Mouse (Mus musculus): Measurements from ENCODE around the gene Mief1. TPM values are rescaled to one million over a fixed set of nuclear protein-coding genes. Genes with fewer than 3 reads are reported as not detected.

Mief1 gene
- polyA plus RNA-seq, 1 experiment from 2014 or later = 42.1 TPM

DNA sequence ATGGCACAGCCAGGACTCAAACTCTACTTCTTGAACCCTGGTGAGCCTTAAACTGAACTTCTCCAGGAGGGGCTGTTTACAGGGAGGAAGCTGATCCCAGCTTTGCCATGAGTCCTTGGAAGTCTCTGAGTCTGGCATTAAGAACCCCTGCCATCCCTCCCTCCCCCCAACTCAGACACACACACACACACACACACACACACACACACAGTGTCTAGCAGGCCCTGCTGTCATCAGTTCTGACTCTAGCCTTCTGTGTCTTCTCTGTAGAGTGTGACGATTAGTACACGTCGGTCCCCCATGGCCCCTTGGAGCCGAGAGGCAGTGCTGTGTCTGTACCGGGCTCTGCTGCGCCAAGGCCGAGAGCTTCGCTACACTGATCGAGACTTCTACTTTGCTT, 1.7 kb downstream of the Mief1 start, which contains the start of gene AC140267.1:
TSS of gene AC140267.1 (plus strand) at position 301 of the 400 bp plus-strand sequence.
- 97% methylated on average over 9 of the region's 9 CpGs for WGBS
- peak within 1 kb of the TSS; percentile 86 for H3K4me2 ChIP-seq (replicated peaks)
- H3K27me3 ChIP-seq (replicated peaks) = no peaks in the 10 kb centered on the region
- H3K4me3 ChIP-seq = peak within 1 kb of the TSS; percentile 94
- peak within 1 kb of the TSS; percentile 86 for H3K9ac ChIP-seq
- ATAC-seq (ENCODE audit: low FRiP score, low read depth) = no peak
- H3K4me1 ChIP-seq = peaks cover 11% of the 10 kb centered on the region
- peaks cover 39% of the 10 kb centered on the region for H3K36me3 ChIP-seq
- H3K9me3 ChIP-seq = no peaks in the 10 kb centered on the region
- no peak within 1 kb of the TSS for H3K27ac ChIP-seq

DNA sequence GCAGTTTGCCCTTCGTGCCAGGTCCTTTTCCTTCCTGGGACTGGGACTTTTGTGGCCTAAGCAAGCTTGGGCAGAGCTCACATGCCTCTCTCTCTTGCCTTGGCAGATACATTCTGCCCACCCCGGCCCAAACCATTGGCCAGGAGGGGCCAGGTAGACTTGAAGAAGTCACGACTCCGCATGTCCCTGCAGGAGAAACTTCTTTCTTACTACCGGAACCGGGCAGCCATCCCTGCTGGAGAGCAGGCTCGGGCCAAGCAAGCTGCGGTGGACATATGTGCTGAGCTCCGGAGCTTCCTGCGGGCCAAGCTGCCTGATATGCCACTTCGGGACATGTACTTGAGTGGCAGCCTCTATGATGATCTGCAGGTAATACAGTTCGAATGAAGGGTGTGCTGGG, 14.3 kb downstream of the Mief1 start:
- Histone ChIP-seq H3K27me3 (replicated peaks) (no peaks in the 10 kb centered on the region), H3K4me2 (replicated peaks) (no peak overlapping the region), H3K4me3 (no peak overlapping the region), H3K9ac (no peak overlapping the region), H3K27ac (no peak overlapping the region), H3K4me1 (no peaks in the 10 kb centered on the region), H3K9me3 (no peaks in the 10 kb centered on the region), H3K36me3 (peaks cover 72% of the 10 kb centered on the region)
- ATAC-seq (ENCODE audit: low FRiP score, low read depth) = no peak
- 95% methylated on average over 12 of the region's 12 CpGs for WGBS

DNA sequence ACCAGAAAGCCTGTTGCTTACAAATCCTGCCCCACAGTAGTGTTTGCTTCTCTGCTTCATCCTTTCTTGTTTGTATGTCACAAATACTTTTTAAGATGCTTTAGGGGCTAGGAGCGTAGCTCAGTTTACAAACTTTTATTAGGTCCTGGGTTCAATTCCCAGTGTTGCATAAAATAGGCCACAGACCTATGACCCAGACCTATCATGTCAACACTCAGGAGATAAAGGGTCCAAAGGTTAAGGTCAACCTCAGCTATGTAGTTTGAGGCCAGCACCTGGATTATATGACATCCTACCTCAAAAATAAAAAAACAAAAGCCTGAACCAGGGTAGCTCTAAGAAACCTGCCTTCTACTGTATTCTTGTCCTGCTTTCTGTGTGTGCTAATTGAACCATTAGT, 14.8 kb downstream of the Mief1 start:
- no peak overlapping the region for H3K27ac ChIP-seq
- H3K4me1 ChIP-seq = peaks cover 2% of the 10 kb centered on the region; the same call in 1 of the 2 replicates
- no peak overlapping the region for H3K9ac ChIP-seq
- no peak overlapping the region for H3K4me3 ChIP-seq
- no peak for ATAC-seq (ENCODE audit: low FRiP score, low read depth)
- H3K4me2 ChIP-seq (replicated peaks) = no peak overlapping the region
- no peaks in the 10 kb centered on the region for H3K27me3 ChIP-seq (replicated peaks)
- 97% methylated on average over 1 of the region's 1 CpGs for WGBS
- no peaks in the 10 kb centered on the region for H3K9me3 ChIP-seq
- H3K36me3 ChIP-seq = peaks cover 68% of the 10 kb centered on the region

DNA sequence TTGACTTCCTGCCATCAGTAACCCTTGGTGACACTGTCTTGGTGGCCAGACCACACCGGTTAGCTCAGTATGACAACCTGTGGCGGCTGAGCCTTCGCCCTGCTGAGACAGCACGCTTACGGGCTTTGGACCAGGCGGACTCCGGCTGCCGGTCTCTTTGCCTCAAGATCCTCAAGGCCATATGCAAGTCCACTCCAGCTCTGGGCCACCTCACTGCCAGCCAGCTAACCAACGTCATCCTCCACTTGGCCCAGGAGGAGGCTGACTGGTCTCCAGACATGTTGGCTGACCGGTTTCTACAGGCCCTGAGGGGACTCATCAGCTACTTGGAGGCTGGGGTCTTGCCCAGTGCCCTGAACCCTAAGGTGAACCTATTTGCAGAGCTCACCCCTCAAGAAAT, 15.9 kb downstream of the Mief1 start:
- Histone ChIP-seq H3K27ac (no peak overlapping the region), H3K9ac (no peak overlapping the region), H3K4me2 (replicated peaks) (no peak overlapping the region), H3K4me1 (peaks cover 11% of the 10 kb centered on the region; the same call in 1 of the 2 replicates), H3K4me3 (no peak overlapping the region), H3K36me3 (peaks cover 59% of the 10 kb centered on the region), H3K9me3 (no peaks in the 10 kb centered on the region), H3K27me3 (replicated peaks) (no peaks in the 10 kb centered on the region)
- ATAC-seq (ENCODE audit: low FRiP score, low read depth) = no peak
- WGBS = 95% methylated on average over 10 of the region's 10 CpGs

DNA sequence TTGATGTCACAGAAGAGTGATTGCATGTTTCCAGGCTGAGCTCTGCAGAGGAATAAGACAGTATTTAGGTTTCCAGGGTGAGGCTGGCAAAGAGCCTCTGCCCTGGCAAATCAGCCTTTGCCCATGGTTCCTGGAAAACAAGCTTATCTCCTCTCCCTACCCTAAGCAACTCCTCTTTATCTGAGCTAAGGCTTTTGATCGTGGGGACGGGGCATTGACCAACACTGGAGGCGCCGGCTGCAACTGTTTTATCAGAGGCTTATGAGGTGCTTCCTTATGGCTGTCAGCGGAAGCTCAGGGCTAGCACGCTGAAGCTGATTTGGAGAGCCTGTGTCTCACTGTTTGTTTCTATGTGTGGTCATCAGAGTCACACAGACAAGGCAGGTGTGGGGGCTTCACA, 16.8 kb downstream of the Mief1 start:
- 92% methylated on average over 6 of the region's 6 CpGs for WGBS
- Histone ChIP-seq H3K4me1 (peaks cover 11% of the 10 kb centered on the region; the same call in 1 of the 2 replicates), H3K27ac (no peak overlapping the region), H3K27me3 (replicated peaks) (no peaks in the 10 kb centered on the region), H3K4me2 (replicated peaks) (no peak overlapping the region), H3K9ac (no peak overlapping the region), H3K36me3 (peaks cover 54% of the 10 kb centered on the region), H3K4me3 (no peak overlapping the region), H3K9me3 (no peaks in the 10 kb centered on the region)
- no peak for ATAC-seq (ENCODE audit: low FRiP score, low read depth)

DNA sequence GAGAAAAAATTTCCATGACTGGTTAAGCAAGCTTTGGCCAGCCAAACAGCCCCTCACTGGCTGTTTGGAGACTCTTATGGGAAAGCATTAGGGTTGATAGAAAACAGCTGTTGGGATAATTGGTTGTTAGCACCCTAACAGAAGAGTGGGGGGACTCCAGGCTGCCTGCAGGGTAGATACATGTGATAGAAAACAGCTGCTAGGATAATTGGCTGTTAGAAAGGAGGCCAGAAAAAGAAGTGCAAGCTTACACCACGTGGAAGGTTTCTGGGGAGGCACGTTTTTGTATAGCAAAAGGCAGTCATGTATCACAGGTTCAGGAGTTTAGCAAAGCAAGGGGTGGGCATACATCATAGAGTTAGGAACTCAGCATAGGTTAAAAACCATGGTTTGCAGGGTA, 19.7 kb downstream of the Mief1 start:
- no peak overlapping the region for H3K4me3 ChIP-seq
- peaks cover 50% of the 10 kb centered on the region for H3K36me3 ChIP-seq
- H3K4me2 ChIP-seq (replicated peaks) = peak overlapping the region; percentile 98; the same call in 1 of the 2 replicates
- no peak overlapping the region for H3K27ac ChIP-seq
- peaks cover 33% of the 10 kb centered on the region for H3K4me1 ChIP-seq
- no peaks in the 10 kb centered on the region for H3K9me3 ChIP-seq
- H3K9ac ChIP-seq = no peak overlapping the region
- 49% methylated on average over 2 of the region's 2 CpGs for WGBS
- H3K27me3 ChIP-seq (replicated peaks) = no peaks in the 10 kb centered on the region
- no peak for ATAC-seq (ENCODE audit: low FRiP score, low read depth)

DNA sequence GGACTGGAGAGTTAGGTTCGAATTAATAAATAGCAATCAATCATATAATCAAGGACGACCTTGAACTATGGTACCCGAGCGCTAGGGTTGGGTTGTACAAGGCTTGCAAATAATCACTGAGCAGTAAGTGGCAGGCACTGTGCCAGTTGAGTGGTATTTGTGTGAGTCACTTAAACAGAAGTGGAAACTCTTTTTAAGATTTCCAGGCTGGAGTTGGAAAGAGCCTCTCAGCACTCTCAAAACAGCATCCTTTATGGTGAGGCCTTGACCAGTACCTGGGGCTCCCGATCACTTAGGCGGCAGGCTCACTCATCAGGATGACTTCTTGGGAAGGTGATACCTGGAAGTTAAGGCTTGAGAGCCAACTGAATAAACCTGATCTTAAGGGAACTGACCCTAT, 20.4 kb downstream of the Mief1 start:
- peaks cover 50% of the 10 kb centered on the region for H3K36me3 ChIP-seq
- peak overlapping the region; percentile 74 for H3K9ac ChIP-seq
- H3K27me3 ChIP-seq (replicated peaks) = no peaks in the 10 kb centered on the region
- no peak for ATAC-seq (ENCODE audit: low FRiP score, low read depth)
- peak overlapping the region; percentile 95 for H3K27ac ChIP-seq
- H3K4me3 ChIP-seq = peak overlapping the region; percentile 100
- H3K4me1 ChIP-seq = peaks cover 33% of the 10 kb centered on the region
- no peaks in the 10 kb centered on the region for H3K9me3 ChIP-seq
- WGBS = 56% methylated on average over 6 of the region's 6 CpGs
- peak overlapping the region; percentile 98 for H3K4me2 ChIP-seq (replicated peaks)

DNA sequence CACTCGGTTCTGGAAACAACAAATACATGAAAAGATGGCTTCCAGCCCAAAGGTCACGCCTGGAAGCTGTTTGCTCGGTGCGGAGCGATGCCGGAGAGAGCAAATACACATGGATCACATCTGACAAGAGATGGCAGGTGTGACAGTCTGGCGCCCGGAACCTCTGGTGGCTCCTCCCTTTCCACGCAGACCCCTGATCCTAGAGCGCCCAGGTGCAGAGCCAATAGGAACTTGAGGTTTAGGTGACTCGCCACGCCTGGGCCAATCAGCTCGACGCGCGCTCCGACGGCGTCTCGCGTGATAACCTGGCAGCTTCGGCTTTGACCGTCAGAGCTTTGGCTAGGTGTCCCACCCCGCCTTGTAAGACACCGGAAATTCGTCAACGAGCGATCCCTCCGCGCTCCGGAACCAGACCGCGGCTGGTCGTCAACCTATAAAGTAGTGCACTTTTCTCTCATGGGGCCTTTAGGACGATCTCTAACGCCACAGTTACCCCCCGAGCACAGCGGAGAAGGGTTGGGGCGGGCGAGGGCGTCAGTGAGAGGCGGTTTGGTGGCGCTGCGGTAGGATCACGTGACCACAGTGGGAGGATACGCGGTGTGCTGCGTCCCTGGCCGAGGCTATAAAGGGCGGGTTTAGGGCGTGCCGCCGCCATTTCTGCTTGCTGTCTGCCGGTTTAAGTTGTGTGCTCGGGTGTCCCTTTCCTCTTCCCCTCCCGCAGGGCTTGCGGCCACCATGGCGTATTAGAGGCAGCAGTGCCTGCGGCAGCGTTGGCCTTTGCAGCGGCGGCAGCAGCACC, 21.2 kb downstream of the Mief1 start, which contains the start of gene Atf4:
TSS of gene Atf4 (plus strand) at position 338 of the 799 bp plus-strand sequence.
- Histone ChIP-seq H3K9ac (peak within 1 kb of the TSS; percentile 100), H3K9me3 (no peaks in the 10 kb centered on the region), H3K4me2 (replicated peaks) (peak within 1 kb of the TSS; percentile 98), H3K4me3 (peak within 1 kb of the TSS; percentile 100), H3K27ac (peak within 1 kb of the TSS; percentile 95), H3K27me3 (replicated peaks) (no peaks in the 10 kb centered on the region), H3K4me1 (peaks cover 33% of the 10 kb centered on the region), H3K36me3 (peaks cover 48% of the 10 kb centered on the region)
- ATAC-seq (ENCODE audit: low FRiP score, low read depth) = peak; percentile 96
- WGBS = under 1% methylated on average over 62 of the region's 62 CpGs

DNA sequence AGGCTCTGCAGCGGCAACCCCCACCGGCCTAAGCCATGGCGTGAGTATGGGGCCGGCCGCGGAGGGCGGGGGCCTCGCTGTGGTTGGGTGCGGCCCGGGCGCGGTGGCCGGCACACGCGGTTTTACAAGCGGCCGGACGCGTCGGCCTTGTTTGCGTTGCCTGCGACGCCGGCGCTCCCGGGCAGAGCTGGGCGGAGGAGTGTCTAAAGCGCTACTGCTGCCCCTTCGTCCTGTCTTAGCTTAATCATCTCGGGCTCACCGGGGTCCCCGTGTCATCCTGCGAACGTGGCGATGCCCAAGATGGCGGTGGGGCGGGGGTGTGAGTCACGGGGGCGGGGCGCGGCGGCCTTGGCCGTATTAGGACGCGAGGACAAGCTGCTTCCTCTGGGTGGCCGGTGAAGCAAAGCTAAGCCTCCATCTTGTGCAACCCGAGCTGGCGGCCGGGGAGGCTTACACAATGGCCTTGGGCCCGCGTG, 21.9 kb downstream of the Mief1 start:
- Histone ChIP-seq H3K4me1 (peaks cover 33% of the 10 kb centered on the region), H3K9me3 (no peaks in the 10 kb centered on the region), H3K27ac (peak overlapping the region; percentile 95), H3K4me2 (replicated peaks) (peak overlapping the region; percentile 98), H3K27me3 (replicated peaks) (no peaks in the 10 kb centered on the region), H3K36me3 (peaks cover 48% of the 10 kb centered on the region), H3K9ac (peak overlapping the region; percentile 100), H3K4me3 (peak overlapping the region; percentile 100)
- peak; percentile 41 for ATAC-seq (ENCODE audit: low FRiP score, low read depth)
- under 1% methylated on average over 51 of the region's 51 CpGs for WGBS

DNA sequence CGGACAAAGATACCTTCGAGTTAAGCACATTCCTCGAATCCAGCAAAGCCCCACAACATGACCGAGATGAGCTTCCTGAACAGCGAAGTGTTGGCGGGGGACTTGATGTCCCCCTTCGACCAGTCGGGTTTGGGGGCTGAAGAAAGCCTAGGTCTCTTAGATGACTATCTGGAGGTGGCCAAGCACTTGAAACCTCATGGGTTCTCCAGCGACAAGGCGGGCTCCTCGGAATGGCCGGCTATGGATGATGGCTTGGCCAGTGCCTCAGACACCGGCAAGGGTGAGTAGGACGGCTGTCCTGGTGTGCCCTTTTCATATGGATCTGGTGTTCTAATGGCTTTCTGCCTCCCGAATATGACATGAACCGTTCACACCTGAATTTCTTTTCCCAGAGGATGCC, 22.4 kb downstream of the Mief1 start:
- Histone ChIP-seq H3K4me3 (peak overlapping the region; percentile 100), H3K9me3 (no peaks in the 10 kb centered on the region), H3K27me3 (replicated peaks) (no peaks in the 10 kb centered on the region), H3K4me1 (peaks cover 33% of the 10 kb centered on the region), H3K9ac (peak overlapping the region; percentile 100), H3K27ac (peak overlapping the region; percentile 95; the same call in 1 of the 2 replicates), H3K4me2 (replicated peaks) (peak overlapping the region; percentile 98), H3K36me3 (peaks cover 43% of the 10 kb centered on the region)
- no peak for ATAC-seq (ENCODE audit: low FRiP score, low read depth)
- WGBS = 15% methylated on average over 16 of the region's 16 CpGs

DNA sequence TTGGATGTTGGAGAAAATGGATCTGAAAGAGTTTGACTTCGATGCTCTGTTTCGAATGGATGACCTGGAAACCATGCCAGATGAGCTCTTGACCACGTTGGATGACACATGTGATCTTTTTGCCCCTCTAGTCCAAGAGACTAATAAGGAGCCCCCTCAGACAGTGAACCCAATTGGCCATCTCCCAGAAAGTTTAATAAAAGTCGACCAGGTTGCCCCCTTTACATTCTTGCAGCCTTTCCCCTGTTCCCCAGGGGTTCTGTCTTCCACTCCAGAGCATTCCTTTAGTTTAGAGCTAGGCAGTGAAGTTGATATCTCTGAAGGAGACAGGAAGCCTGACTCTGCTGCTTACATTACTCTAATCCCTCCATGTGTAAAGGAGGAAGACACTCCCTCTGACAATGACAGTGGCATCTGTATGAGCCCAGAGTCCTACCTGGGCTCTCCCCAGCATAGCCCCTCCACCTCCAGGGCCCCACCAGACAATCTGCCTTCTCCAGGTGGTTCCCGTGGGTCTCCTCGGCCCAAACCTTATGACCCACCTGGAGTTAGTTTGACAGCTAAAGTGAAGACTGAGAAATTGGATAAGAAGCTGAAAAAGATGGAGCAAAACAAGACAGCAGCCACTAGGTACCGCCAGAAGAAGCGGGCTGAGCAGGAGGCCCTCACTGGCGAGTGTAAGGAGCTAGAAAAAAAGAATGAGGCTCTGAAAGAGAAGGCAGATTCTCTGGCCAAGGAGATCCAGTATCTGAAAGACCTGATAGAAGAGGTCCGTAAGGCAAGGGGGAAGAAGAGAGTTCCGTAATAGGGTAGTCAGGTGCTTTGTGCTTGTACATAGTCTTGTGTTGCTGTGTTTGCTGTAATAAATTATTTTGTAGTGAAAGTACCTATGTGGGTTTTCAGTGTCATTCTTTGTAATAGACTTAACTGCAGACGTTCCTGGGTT, 23.1 kb downstream of the Mief1 start:
- no peaks in the 10 kb centered on the region for H3K27me3 ChIP-seq (replicated peaks)
- 69% methylated on average over 12 of the region's 12 CpGs for WGBS

More for the DNA sequence above, 23.1 kb downstream of the Mief1 start:
- no peaks in the 10 kb centered on the region for H3K9me3 ChIP-seq
- peak overlapping the region; percentile 95 for H3K27ac ChIP-seq
- peak overlapping the region; percentile 100 for H3K4me3 ChIP-seq
- H3K4me1 ChIP-seq = peaks cover 33% of the 10 kb centered on the region
- ATAC-seq (ENCODE audit: low FRiP score, low read depth) = no peak
- H3K4me2 ChIP-seq (replicated peaks) = peak overlapping the region; percentile 98
- peak overlapping the region; percentile 100 for H3K9ac ChIP-seq
- peaks cover 43% of the 10 kb centered on the region for H3K36me3 ChIP-seq

Measured in neural tube, embryonic 12.5 days (tissue).